Mouse (Mus musculus): ENCODE measurements around the gene Thap3. TPM values are rescaled to one million over a fixed set of nuclear protein-coding genes. Genes with fewer than 3 reads are reported as not detected.

Thap3 gene
- polyA plus RNA-seq, 1 experiment: 46.4 TPM

DNA sequence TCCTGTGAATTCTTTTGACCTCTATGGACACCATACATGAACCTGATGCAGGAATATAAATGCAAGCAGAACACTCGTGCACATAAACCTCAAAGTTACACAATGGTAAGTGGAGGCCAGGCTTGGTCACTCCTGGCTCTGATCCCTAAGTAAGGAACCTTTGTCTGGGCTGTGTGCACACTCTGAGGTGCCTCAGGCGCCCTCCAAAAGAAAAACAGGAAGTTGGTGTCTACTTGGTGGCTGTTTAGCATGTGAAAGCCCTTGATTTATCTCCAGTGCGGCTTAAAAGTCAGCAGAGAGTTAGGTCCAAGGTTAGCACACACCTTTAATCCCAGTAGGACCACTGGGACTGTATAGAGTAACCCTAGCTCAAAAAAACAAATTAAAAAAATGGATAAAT is 10.7 kb upstream of the Thap3 start:
- H3K4me2 ChIP-seq (ENCODE audit: low read depth): no peak overlapping the region
- TF ChIP-seq POLR2AphosphoS2 (IDR thresholded peaks at IDR 0.05; ENCODE audit: insufficient read length, low read depth): no peak
- no peak for TF ChIP-seq SRF (IDR thresholded peaks at IDR 0.05; ENCODE audit: control insufficient read depth, insufficient read length, low read depth)
- no peak for TF ChIP-seq MYOG (IDR thresholded peaks at IDR 0.05; ENCODE audit: control insufficient read depth in 1 of 3, insufficient read depth in 1 of 3, insufficient read length in 2 of 3, low read depth in 2 of 3)
- TF ChIP-seq USF1 (IDR thresholded peaks at IDR 0.05; ENCODE audit: low read depth): no peak
- TF ChIP-seq CEBPB (IDR thresholded peaks at IDR 0.05; ENCODE audit: insufficient read depth, poor library complexity, severe bottlenecking): no peak
- TF ChIP-seq MAX (IDR thresholded peaks at IDR 0.05; ENCODE audit: low read depth): no peak
- TF ChIP-seq REST (IDR thresholded peaks at IDR 0.05; ENCODE audit: insufficient read depth, insufficient read length): no peak
- TF ChIP-seq TCF12 (IDR thresholded peaks at IDR 0.05; ENCODE audit: insufficient read depth, poor library complexity, severe bottlenecking): no peak
- TF ChIP-seq POLR2A (IDR thresholded peaks at IDR 0.05; ENCODE audit: insufficient read length, low read depth): no peak
- TF ChIP-seq E2F4 (IDR thresholded peaks at IDR 0.05; ENCODE audit: insufficient read depth): no peak
- no peak for TF ChIP-seq TCF3 (IDR thresholded peaks at IDR 0.05; ENCODE audit: insufficient read length, low read depth)
- TF ChIP-seq MYOD1 (IDR thresholded peaks at IDR 0.05; ENCODE audit: control insufficient read depth in 1 of 3, insufficient read length in 2 of 3, low read depth in 2 of 3): no peak
- no peaks in the 10 kb centered on the region for H3K27me3 ChIP-seq (ENCODE audit: control insufficient read depth, insufficient read depth, insufficient read length)
- peaks cover 9% of the 10 kb centered on the region for H3K79me2 ChIP-seq (ENCODE audit: control insufficient read depth, insufficient read depth)
- H3K36me3 ChIP-seq (ENCODE audit: control insufficient read depth, insufficient read depth): no peaks in the 10 kb centered on the region
- H3K4me3 ChIP-seq: no peak overlapping the region
- no peak overlapping the region for H3ac ChIP-seq (ENCODE audit: control insufficient read depth, insufficient read length)

DNA sequence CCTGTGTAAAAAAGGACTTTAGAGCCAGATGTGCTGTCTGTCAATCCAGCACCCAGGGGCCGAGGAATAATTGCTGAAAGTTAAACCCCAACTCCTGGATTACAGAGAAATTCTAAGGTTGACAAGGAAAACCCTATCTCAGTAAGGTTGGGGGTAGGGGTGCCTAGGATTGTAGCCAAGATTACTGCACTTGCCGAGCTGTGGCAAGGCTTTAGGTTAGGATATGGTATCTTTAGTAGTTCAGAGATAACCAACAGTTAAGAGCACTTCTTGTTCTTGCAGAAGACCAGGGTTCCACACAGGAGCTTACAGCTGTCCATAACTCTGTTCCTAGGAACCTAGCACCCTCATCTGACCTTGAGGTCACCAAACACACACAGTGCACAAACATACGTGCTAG is 8.9 kb upstream of the Thap3 start:
- no peaks in the 10 kb centered on the region for H3K36me3 ChIP-seq (ENCODE audit: control insufficient read depth, insufficient read depth)
- TF ChIP-seq REST (IDR thresholded peaks at IDR 0.05; ENCODE audit: insufficient read depth, insufficient read length) (no peak), TCF3 (IDR thresholded peaks at IDR 0.05; ENCODE audit: insufficient read length, low read depth) (no peak), MYOG (IDR thresholded peaks at IDR 0.05; ENCODE audit: control insufficient read depth in 1 of 3, insufficient read depth in 1 of 3, insufficient read length in 2 of 3, low read depth in 2 of 3) (no peak), MAX (IDR thresholded peaks at IDR 0.05; ENCODE audit: low read depth) (no peak), POLR2A (IDR thresholded peaks at IDR 0.05; ENCODE audit: insufficient read length, low read depth) (no peak), MYOD1 (IDR thresholded peaks at IDR 0.05; ENCODE audit: control insufficient read depth in 1 of 3, insufficient read length in 2 of 3, low read depth in 2 of 3) (no peak), POLR2AphosphoS2 (IDR thresholded peaks at IDR 0.05; ENCODE audit: insufficient read length, low read depth) (no peak), CEBPB (IDR thresholded peaks at IDR 0.05; ENCODE audit: insufficient read depth, poor library complexity, severe bottlenecking) (no peak), TCF12 (IDR thresholded peaks at IDR 0.05; ENCODE audit: insufficient read depth, poor library complexity, severe bottlenecking) (no peak), E2F4 (IDR thresholded peaks at IDR 0.05; ENCODE audit: insufficient read depth) (no peak), SRF (IDR thresholded peaks at IDR 0.05; ENCODE audit: control insufficient read depth, insufficient read length, low read depth) (no peak), USF1 (IDR thresholded peaks at IDR 0.05; ENCODE audit: low read depth) (no peak)
- H3ac ChIP-seq (ENCODE audit: control insufficient read depth, insufficient read length): no peak overlapping the region
- peaks cover 27% of the 10 kb centered on the region for H3K79me2 ChIP-seq (ENCODE audit: control insufficient read depth, insufficient read depth)
- H3K4me2 ChIP-seq (ENCODE audit: low read depth): peak overlapping the region; percentile 98
- H3K27me3 ChIP-seq (ENCODE audit: control insufficient read depth, insufficient read depth, insufficient read length): no peaks in the 10 kb centered on the region
- H3K4me3 ChIP-seq: peak overlapping the region; percentile 50

DNA sequence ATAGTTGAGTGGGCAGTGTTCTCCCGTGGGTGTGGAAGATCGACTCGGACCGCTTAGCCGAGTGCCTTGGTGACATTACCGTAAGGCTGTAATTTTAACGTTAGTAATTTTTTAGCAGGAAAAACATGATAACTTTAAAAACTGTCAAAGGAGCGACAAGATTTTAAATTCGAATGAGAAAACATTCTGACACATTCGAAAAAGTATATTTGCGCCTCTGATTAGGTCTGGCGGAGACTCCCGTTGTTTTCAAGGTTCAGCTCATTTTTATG is 8.1 kb upstream of the Thap3 start:
- Histone ChIP-seq H3K79me2 (ENCODE audit: control insufficient read depth, insufficient read depth) (peaks cover 27% of the 10 kb centered on the region), H3ac (ENCODE audit: control insufficient read depth, insufficient read length) (peak overlapping the region; percentile 99), H3K4me2 (ENCODE audit: low read depth) (peak overlapping the region; percentile 98), H3K4me3 (peak overlapping the region; percentile 50), H3K36me3 (ENCODE audit: control insufficient read depth, insufficient read depth) (peaks cover 3% of the 10 kb centered on the region), H3K27me3 (ENCODE audit: control insufficient read depth, insufficient read depth, insufficient read length) (no peaks in the 10 kb centered on the region)
- TF ChIP-seq TCF3 (IDR thresholded peaks at IDR 0.05; ENCODE audit: insufficient read length, low read depth): no peak
- TF ChIP-seq SRF (IDR thresholded peaks at IDR 0.05; ENCODE audit: control insufficient read depth, insufficient read length, low read depth): no peak
- TF ChIP-seq MYOD1 (IDR thresholded peaks at IDR 0.05; ENCODE audit: control insufficient read depth in 1 of 3, insufficient read length in 2 of 3, low read depth in 2 of 3): no peak
- no peak for TF ChIP-seq POLR2A (IDR thresholded peaks at IDR 0.05; ENCODE audit: insufficient read length, low read depth)
- no peak for TF ChIP-seq E2F4 (IDR thresholded peaks at IDR 0.05; ENCODE audit: insufficient read depth)
- TF ChIP-seq REST (IDR thresholded peaks at IDR 0.05; ENCODE audit: insufficient read depth, insufficient read length): no peak
- no peak for TF ChIP-seq POLR2AphosphoS2 (IDR thresholded peaks at IDR 0.05; ENCODE audit: insufficient read length, low read depth)
- no peak for TF ChIP-seq MAX (IDR thresholded peaks at IDR 0.05; ENCODE audit: low read depth)
- no peak for TF ChIP-seq CEBPB (IDR thresholded peaks at IDR 0.05; ENCODE audit: insufficient read depth, poor library complexity, severe bottlenecking)
- no peak for TF ChIP-seq USF1 (IDR thresholded peaks at IDR 0.05; ENCODE audit: low read depth)
- TF ChIP-seq TCF12 (IDR thresholded peaks at IDR 0.05; ENCODE audit: insufficient read depth, poor library complexity, severe bottlenecking): no peak

DNA sequence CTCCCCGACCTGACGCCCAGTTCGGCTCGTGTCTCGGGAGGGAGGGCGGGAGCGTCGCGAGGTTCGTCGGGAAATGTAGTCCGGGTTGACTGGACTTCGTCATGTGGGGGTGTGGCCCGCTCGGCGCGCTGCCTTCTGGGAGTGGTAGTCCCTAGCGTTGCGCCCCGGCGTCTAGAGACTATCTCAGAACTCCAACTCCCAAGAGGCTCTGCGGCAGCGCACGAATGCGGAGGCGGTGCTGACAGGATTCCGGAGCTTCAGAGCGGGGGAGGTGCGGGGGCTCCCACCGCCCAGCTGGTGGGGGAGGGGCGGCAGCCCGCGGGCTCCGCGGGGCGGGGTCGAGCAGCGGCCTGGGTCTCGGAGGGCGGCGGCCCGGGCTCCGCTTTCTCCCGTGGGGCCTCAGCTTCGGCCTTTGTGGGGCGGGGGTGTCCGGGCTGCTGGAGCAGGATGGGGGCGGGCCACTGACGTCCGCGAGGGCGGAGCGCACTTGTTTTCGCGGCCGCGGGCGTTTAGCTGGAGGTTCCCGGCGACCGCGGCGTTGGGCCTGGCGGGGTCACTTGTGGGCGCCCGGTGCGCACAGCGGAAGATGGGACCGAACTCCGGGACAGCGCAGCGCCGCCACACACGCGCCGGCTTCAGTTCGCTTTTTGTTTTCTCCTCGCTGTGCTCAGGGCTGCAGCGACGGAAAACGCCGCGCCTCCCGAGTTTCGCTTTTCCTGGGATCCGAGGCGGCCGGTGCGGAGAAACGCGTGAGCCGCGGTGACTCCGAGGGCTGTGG is 7.6 kb upstream of the Thap3 start, which contains the start of gene Phf13:
TSS of gene Phf13 (minus strand) at position 86 of the 778 bp plus-strand sequence.
- peak within 1 kb of the TSS; percentile 98 for H3K4me2 ChIP-seq (ENCODE audit: low read depth)
- TF ChIP-seq MYOD1 (IDR thresholded peaks at IDR 0.05; ENCODE audit: control insufficient read depth in 1 of 3, insufficient read length in 2 of 3, low read depth in 2 of 3) (no peak), REST (IDR thresholded peaks at IDR 0.05; ENCODE audit: insufficient read depth, insufficient read length) (no peak), TCF12 (IDR thresholded peaks at IDR 0.05; ENCODE audit: insufficient read depth, poor library complexity, severe bottlenecking) (no peak), E2F4 (IDR thresholded peaks at IDR 0.05; ENCODE audit: insufficient read depth) (no peak), TCF3 (IDR thresholded peaks at IDR 0.05; ENCODE audit: insufficient read length, low read depth) (no peak), SRF (IDR thresholded peaks at IDR 0.05; ENCODE audit: control insufficient read depth, insufficient read length, low read depth) (peak; percentile 54), MYOG (IDR thresholded peaks at IDR 0.05; ENCODE audit: control insufficient read depth in 1 of 3, insufficient read depth in 1 of 3, insufficient read length in 2 of 3, low read depth in 2 of 3) (no peak), CEBPB (IDR thresholded peaks at IDR 0.05; ENCODE audit: insufficient read depth, poor library complexity, severe bottlenecking) (no peak), POLR2A (IDR thresholded peaks at IDR 0.05; ENCODE audit: insufficient read length, low read depth) (peak; percentile 80), USF1 (IDR thresholded peaks at IDR 0.05; ENCODE audit: low read depth) (peak; percentile 36)
- H3K79me2 ChIP-seq (ENCODE audit: control insufficient read depth, insufficient read depth): peaks cover 27% of the 10 kb centered on the region
- peaks cover 5% of the 10 kb centered on the region for H3K36me3 ChIP-seq (ENCODE audit: control insufficient read depth, insufficient read depth)
- H3K4me3 ChIP-seq: peak within 1 kb of the TSS; percentile 50
- H3ac ChIP-seq (ENCODE audit: control insufficient read depth, insufficient read length): peak within 1 kb of the TSS; percentile 99
- H3K27me3 ChIP-seq (ENCODE audit: control insufficient read depth, insufficient read depth, insufficient read length): no peaks in the 10 kb centered on the region

Data from myocyte (in vitro differentiated cells).